Mouse (Mus musculus) adrenal gland, adult 18-20 months (tissue): ENCODE measurements around the gene Dusp27. TPM values are rescaled to one million over a fixed set of nuclear protein-coding genes. Genes with fewer than 3 reads are reported as not detected.

Experiments
- total RNA-seq, 2 experiments: library from RNA; stranded (reverse); gene quantifications; 1 replicate in 1 of 2; 2 replicates in 1 of 2; pipeline ENCODE4 v1.2.3; 2021

Gene Dusp27
- total RNA-seq, 2 experiments from 2014 or later: not detected

Other genes starting within 250 kb of the Dusp27 start
- gene Pou2f1, start 125.2 kb downstream of the Dusp27 start, total RNA-seq: 1 to 10 TPM; 8.2 to 8.4 TPM
- under 1 TPM in 1 of 2 experiments, not detected in 1; 0.17 TPM for gene Gpa33, start 2.3 kb upstream of the Dusp27 start, total RNA-seq
- not detected for gene Mael, start 110.8 kb upstream of the Dusp27 start, total RNA-seq
- gene Ildr2, start 126.2 kb upstream of the Dusp27 start, total RNA-seq: 1 to 10 TPM; 4.1 to 7.5 TPM